Mouse (Mus musculus) layer of hippocampus, adult 18-20 months (tissue): ENCODE measurements around the gene Vmn1r93. TPM values are rescaled to one million over a fixed set of nuclear protein-coding genes. Genes with fewer than 3 reads are reported as not detected.
"Not testable (repeated sequence)": the region's sequence is repeated elsewhere in the genome, so short reads cannot be mapped to it uniquely, and the experiment has no call there.

Source experiments
- DNase-seq, 2 experiments: peaks; one replicate each; pipeline ENCODE4 v3.0.0; 2022; ENCODE audit warnings: low spot score in 2 of 2
- long read RNA-seq: library from polyadenylated mRNA; stranded (forward); transcript quantifications from one replicate; pipeline ENCODE4 v2.0.0, GENCODE M21; 2021
- total RNA-seq, 2 experiments: library from RNA; stranded (reverse); gene quantifications; 2 replicates each; pipeline ENCODE4 v1.2.3; 2021

Vmn1r93 gene
- not detected for total RNA-seq
- long read RNA-seq, result 0 reads

DNA sequence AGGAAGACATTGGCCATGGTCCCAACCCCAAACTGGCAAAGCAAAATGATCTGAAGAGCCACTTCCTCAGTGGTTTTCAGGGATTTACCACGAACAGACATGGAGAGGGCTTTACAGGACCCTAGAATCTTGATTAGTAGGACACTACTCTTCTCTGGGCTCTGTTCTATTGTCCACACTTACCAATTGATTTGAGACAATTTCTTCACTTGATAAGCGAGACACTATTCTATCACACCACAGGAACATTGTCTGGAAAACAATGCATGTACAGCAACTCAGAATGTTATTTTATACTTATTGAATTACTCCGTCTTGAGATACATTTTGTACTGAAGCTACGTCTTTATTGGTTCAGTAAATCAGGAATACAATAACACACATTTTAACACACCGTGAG lies at the start of gene Vmn1r93:
Vmn1r93 (minus strand) TSS at position 101 of the 400 bp plus-strand sequence.
- not testable (repeated sequence) for DNase-seq

GRCm38 (mm10) chr7:20168277-20168676 lies 29.4 kb upstream of the Vmn1r93 start, which contains the start of gene Vmn1r94:
TSS of gene Vmn1r94 (minus strand) at chr7:20168377.
- not testable (repeated sequence) for DNase-seq

DNA sequence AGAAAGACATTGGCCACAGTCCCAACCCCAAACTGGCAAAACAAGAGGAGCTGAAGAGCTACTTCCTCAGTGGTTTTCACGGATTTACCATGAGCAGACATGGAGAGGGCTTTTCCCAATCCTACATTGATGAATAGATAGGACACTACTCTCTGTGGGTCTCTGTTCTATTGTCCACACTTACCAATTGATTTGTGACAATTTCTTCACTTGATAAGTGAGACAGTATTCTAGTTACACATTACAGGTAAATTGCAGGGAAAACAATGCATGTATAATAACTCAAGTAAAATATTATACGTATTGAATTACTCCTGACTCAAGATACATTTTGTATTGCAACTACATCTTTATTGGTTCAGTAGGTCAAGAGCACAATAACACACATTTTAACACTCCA lies 16.4 kb downstream of the Vmn1r93 start, which contains the start of gene Gm16442:
Gm16442 (minus strand) TSS at position 101 of the 400 bp plus-strand sequence.
- not testable (repeated sequence) for DNase-seq

DNA sequence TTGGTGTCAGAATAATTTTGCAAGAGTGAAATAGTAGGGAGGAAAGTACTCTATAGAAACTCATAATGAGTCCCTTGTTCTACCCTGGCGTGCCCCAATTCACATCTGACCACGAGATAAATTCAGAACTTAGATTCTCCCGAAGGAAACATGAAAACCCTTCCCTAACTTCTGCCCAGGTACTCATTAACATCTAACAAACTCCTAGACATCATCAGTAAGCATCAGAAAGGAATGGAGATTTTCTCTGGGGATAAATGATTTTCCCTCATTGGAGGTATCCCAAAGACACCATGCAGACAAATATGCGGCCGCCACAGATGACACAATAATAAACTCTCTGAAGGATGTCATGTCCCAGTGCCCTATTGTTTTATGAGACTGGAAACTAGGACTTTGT lies 39.5 kb downstream of the Vmn1r93 start, which contains the start of gene Vmn1r91:
Vmn1r91 (plus strand) TSS at position 301 of the 400 bp plus-strand sequence.
- not testable (repeated sequence) for DNase-seq

Other genes with a start within 250 kb of the Vmn1r93 start
- 10 to 100 TPM; 12.4 to 12.8 TPM for gene Pvr, start 217.9 kb downstream of the Vmn1r93 start, total RNA-seq
- not detected for gene Igsf23, start 188.3 kb downstream of the Vmn1r93 start, total RNA-seq
- not detected for gene Ceacam20, start 173.7 kb downstream of the Vmn1r93 start, total RNA-seq
- gene Nlrp9b, start 147.6 kb downstream of the Vmn1r93 start, total RNA-seq, result not detected
- not detected for gene Vmn1r91, start 39.4 kb downstream of the Vmn1r93 start, total RNA-seq
- not detected for gene Gm16442, start 16.5 kb downstream of the Vmn1r93 start, total RNA-seq
- not detected for gene Vmn1r94, start 29.3 kb upstream of the Vmn1r93 start, total RNA-seq
- gene Vmn1r95, start 54.6 kb upstream of the Vmn1r93 start, total RNA-seq, result not detected
- gene Gm6164, start 66.5 kb upstream of the Vmn1r93 start, total RNA-seq, result not detected
- gene Gm4498, start 94.7 kb upstream of the Vmn1r93 start, total RNA-seq, result not detected
- not detected for gene Gm5890, start 123.7 kb upstream of the Vmn1r93 start, total RNA-seq
- gene Gm4133, start 195.0 kb upstream of the Vmn1r93 start, total RNA-seq, result not detected
- not detected for gene Gm5728, start 236.3 kb upstream of the Vmn1r93 start, total RNA-seq